Mouse (Mus musculus): ENCODE data around the gene Pepd.

DNA sequence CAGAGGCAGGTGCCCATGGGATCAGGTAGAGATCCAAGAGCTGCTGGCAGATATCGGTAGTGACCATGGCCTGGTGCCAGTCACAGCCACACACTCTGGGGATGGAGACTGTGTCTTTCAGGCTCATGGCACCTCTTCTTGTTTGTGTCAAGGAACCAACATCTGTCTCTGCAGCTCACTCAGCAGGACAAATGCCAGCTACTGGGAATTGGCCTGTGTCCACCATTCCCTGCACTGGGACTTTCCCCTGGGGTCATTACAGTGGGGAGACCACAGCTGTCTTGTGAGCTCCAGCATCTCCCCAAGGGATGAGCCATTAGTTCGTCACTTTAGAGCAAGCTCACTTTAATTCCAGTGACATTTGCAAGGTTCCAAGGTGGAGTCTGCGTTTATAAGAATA is 43.1 kb downstream of the Pepd start:
- TF ChIP-seq TAL1 (IDR thresholded peaks at IDR 0.05; ENCODE audit: low read length) (no peak), GATA1 (IDR thresholded peaks at IDR 0.05; ENCODE audit: low read length) (no peak)
